Mouse (Mus musculus): ENCODE results near the gene Ccdc30. TPM values are rescaled to one million over a fixed set of nuclear protein-coding genes. Genes with fewer than 3 reads are reported as not detected.

Ccdc30 gene
- total RNA-seq (2021), result 10 to 100 TPM; 22.0 to 23.4 TPM
- long read RNA-seq, experiment 1, transcript Ccdc30-202 (15 exons, 2,534 nt), result major isoform, 6 of 21 reads
- long read RNA-seq, experiment 1, partial matches to known transcripts, result 2 of 21 reads
- long read RNA-seq, experiment 1, other reads (novel, unspliced or antisense), result 11 of 21 reads
- long read RNA-seq, experiment 2, transcript Ccdc30-202 (15 exons, 2,534 nt), result major isoform, 8 of 26 reads
- long read RNA-seq, experiment 2, partial matches to known transcripts, result 2 of 26 reads
- long read RNA-seq, experiment 2, other reads (novel, unspliced or antisense), result 12 of 26 reads

GRCm38 (mm10) chr4:119415072-119415753, at the start of gene Ccdc30:
TSS of gene Ccdc30 (minus strand) at chr4:119415521.
- peak; percentile 90 to 97 for DNase-seq (ENCODE audit: low spot score in 2 of 2)

GRCm38 (mm10) chr4:119463756-119464419, 48.6 kb upstream of the Ccdc30 start:
- no peak for DNase-seq (ENCODE audit: low spot score in 2 of 2)

GRCm38 (mm10) chr4:119462858-119463755, 47.8 kb upstream of the Ccdc30 start:
- peak; percentile 40 to 46 for DNase-seq (ENCODE audit: low spot score in 2 of 2)

- no peak for DNase-seq (ENCODE audit: low spot score in 2 of 2)
Observed at GRCm38 (mm10) chr4:119462457-119462856, 47.1 kb upstream of the Ccdc30 start.

- DNase-seq (ENCODE audit: low spot score in 2 of 2), result peak; percentile 83 to 96
Observed at GRCm38 (mm10) chr4:119460728-119461141, 45.4 kb upstream of the Ccdc30 start.

- DNase-seq (ENCODE audit: low spot score in 2 of 2), result peak; percentile 54 to 73
Observed at GRCm38 (mm10) chr4:119460296-119460695, 45.0 kb upstream of the Ccdc30 start.

- no peak for DNase-seq (ENCODE audit: low spot score in 2 of 2)
Observed at GRCm38 (mm10) chr4:119453533-119453932, 38.2 kb upstream of the Ccdc30 start.

- DNase-seq (ENCODE audit: low spot score in 2 of 2), result no peak
Observed at GRCm38 (mm10) chr4:119453128-119453527, 37.8 kb upstream of the Ccdc30 start.

- no peak for DNase-seq (ENCODE audit: low spot score in 2 of 2)
Observed at GRCm38 (mm10) chr4:119450436-119450835, 35.1 kb upstream of the Ccdc30 start.

GRCm38 (mm10) chr4:119447786-119448185, 32.5 kb upstream of the Ccdc30 start:
- DNase-seq (ENCODE audit: low spot score in 2 of 2), result no peak

- no peak for DNase-seq (ENCODE audit: low spot score in 2 of 2)
Observed at GRCm38 (mm10) chr4:119447261-119447660, 31.9 kb upstream of the Ccdc30 start.

GRCm38 (mm10) chr4:119442539-119442938, 27.2 kb upstream of the Ccdc30 start:
- no peak for DNase-seq (ENCODE audit: low spot score in 2 of 2)

- no peak for DNase-seq (ENCODE audit: low spot score in 2 of 2)
Observed at GRCm38 (mm10) chr4:119441836-119442235, 26.5 kb upstream of the Ccdc30 start.

- DNase-seq (ENCODE audit: low spot score in 2 of 2), result no peak
Observed at GRCm38 (mm10) chr4:119437936-119438335, 22.6 kb upstream of the Ccdc30 start.

- peak in 1 of 2 experiments; percentile 17 for DNase-seq (ENCODE audit: low spot score in 2 of 2)
Observed at GRCm38 (mm10) chr4:119430678-119431077, 15.4 kb upstream of the Ccdc30 start.

GRCm38 (mm10) chr4:119427680-119428079, 12.4 kb upstream of the Ccdc30 start:
- no peak for DNase-seq (ENCODE audit: low spot score in 2 of 2)

- DNase-seq (ENCODE audit: low spot score in 2 of 2), result no peak
Observed at GRCm38 (mm10) chr4:119425601-119426000, 10.3 kb upstream of the Ccdc30 start.

GRCm38 (mm10) chr4:119425077-119425476, 9.8 kb upstream of the Ccdc30 start:
- DNase-seq (ENCODE audit: low spot score in 2 of 2), result no peak

- DNase-seq (ENCODE audit: low spot score in 2 of 2), result peak; percentile 81 to 83
Observed at GRCm38 (mm10) chr4:119422294-119422964, 7.1 kb upstream of the Ccdc30 start, which contains the start of the genes Ppcs and Zmynd12. TSS of gene Ppcs (minus strand) at chr4:119422420. TSS of gene Zmynd12 (plus strand) at chr4:119422814.

GRCm38 (mm10) chr4:119421921-119422293, 6.6 kb upstream of the Ccdc30 start:
- peak in 1 of 2 experiments; percentile 15 for DNase-seq (ENCODE audit: low spot score in 2 of 2)

Measured in layer of hippocampus, postnatal 14 days (tissue).